Mouse (Mus musculus): ENCODE measurements around the gene Cadps. TPM values are rescaled to one million over a fixed set of nuclear protein-coding genes. Genes with fewer than 3 reads are reported as not detected.
A peak's percentile ranks its signal among the peaks of the same experiment; 100 is the strongest.

The Cadps gene
- polyA plus RNA-seq, 1 experiment = 187 TPM

DNA sequence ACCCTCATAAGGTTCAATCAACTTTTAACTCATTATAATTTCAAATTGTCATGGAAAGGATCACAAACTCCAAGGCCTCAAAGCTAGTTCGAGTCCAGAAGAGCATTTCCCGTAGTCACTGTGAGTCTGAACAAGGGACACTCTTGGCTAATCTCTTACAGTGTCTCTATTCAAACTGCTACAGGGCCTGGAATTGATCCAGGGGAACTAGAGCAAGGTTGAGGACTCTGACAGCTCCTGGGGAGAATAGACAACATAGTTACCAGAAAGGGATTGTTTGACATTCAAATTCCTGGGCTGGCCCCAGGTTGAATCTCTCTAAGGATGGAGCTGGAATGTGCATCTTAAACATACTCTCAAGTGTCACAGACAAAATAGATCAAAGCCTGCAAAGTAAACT is 118.4 kb downstream of the Cadps start:
- Histone ChIP-seq H3K4me1 (ENCODE audit: control insufficient read depth, insufficient read depth, low read length) (no peaks in the 10 kb centered on the region; the same call in 1 of the 2 replicates), H3K4me3 (ENCODE audit: insufficient read depth, low read length) (no peak overlapping the region)
- TF ChIP-seq CTCF (IDR thresholded peaks at IDR 0.05; ENCODE audit: extremely low read depth, insufficient read depth, low read length) (no peak), POLR2A (IDR thresholded peaks at IDR 0.05; ENCODE audit: extremely low read depth, insufficient read depth, low read length) (no peak)

DNA sequence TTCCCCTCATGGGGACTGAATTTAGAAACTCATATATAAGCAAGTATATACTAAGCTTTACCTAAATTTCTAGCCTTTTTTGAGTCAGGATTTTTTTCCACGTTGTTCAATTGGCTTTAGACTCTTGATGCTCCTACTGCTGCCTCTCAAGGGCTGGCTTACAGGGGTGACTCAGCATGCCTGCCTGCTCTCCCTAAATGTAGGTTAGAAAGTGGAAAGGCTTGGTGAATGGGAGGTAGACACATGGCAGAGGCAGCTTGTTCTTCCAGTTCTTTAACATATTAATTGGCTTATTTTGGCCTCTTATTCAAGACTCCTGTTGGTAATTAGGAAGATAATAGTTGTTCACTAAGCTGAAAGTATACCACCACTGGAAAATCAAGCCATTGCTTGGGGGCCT is 132.7 kb downstream of the Cadps start:
- TF ChIP-seq CTCF (IDR thresholded peaks at IDR 0.05; ENCODE audit: extremely low read depth, insufficient read depth, low read length) = no peak
- no peak for TF ChIP-seq POLR2A (IDR thresholded peaks at IDR 0.05; ENCODE audit: extremely low read depth, insufficient read depth, low read length)
- Histone ChIP-seq H3K27ac (ENCODE audit: insufficient read depth, low read length) (no peak overlapping the region), H3K4me1 (ENCODE audit: control insufficient read depth, insufficient read depth, low read length) (no peaks in the 10 kb centered on the region; the same call in 1 of the 2 replicates), H3K4me3 (ENCODE audit: insufficient read depth, low read length) (no peak overlapping the region)

More for the DNA sequence above, 118.4 kb downstream of the Cadps start:
- H3K27ac ChIP-seq (ENCODE audit: insufficient read depth, low read length) = no peak overlapping the region

- H3K4me1 ChIP-seq (ENCODE audit: control insufficient read depth, insufficient read depth, low read length) = peaks cover 6% of the 10 kb centered on the region
- no peak overlapping the region for H3K27ac ChIP-seq (ENCODE audit: insufficient read depth, low read length)
- TF ChIP-seq CTCF (IDR thresholded peaks at IDR 0.05; ENCODE audit: extremely low read depth, insufficient read depth, low read length) (no peak), POLR2A (IDR thresholded peaks at IDR 0.05; ENCODE audit: extremely low read depth, insufficient read depth, low read length) (no peak)
- no peak overlapping the region for H3K4me3 ChIP-seq (ENCODE audit: insufficient read depth, low read length)
Measured at GRCm38 (mm10) chr14:12685015-12685414, 137.9 kb downstream of the Cadps start.

DNA sequence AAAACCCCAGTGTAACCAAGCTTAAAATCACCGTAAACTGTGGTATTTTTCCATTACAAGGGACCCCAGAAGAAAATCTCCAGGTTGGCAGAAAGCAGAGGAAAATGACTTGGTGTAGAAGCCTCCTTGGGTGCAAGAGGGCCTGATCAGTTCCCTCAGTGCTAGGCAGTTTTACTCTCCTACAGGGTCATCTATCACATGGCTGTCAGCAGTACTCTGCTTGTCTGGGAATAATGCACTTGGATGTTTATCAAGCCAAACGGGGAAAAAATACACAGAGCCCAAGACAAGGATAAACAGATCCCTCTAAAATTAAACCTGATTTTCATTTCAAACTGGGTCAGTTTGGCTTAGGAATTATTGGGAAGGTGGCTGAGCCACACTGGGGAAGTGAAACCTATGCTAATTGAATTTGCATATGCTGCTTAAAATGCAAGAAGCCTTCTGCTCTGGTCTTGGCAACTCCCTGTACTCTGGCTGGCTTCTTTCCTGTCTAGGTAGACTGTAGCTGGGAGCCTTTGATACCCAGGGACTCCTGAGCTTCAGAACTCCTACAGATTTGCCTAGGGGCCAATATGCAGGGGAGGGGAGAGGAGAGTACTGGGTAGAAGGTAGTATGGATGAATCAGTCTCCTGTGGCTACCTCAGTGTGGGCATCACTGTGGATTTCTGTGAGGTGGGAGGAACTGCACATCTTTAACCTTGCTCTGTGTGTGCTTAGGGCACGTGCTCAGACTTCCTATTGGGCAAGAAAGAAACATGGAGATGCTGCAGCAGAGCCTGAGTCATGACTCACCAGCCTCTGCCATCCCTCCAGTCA is 141.8 kb downstream of the Cadps start:
- Histone ChIP-seq H3K4me1 (ENCODE audit: control insufficient read depth, insufficient read depth, low read length) (peaks cover 6% of the 10 kb centered on the region), H3K4me3 (ENCODE audit: insufficient read depth, low read length) (no peak overlapping the region), H3K27ac (ENCODE audit: insufficient read depth, low read length) (peak overlapping the region; percentile 41; the same call in 1 of the 2 replicates)
- TF ChIP-seq POLR2A (IDR thresholded peaks at IDR 0.05; ENCODE audit: extremely low read depth, insufficient read depth, low read length) (no peak), CTCF (IDR thresholded peaks at IDR 0.05; ENCODE audit: extremely low read depth, insufficient read depth, low read length) (no peak)

GRCm38 (mm10) chr14:12661430-12661829 is 161.4 kb downstream of the Cadps start:
- peaks cover 3% of the 10 kb centered on the region; the same call in 1 of the 2 replicates for H3K4me1 ChIP-seq (ENCODE audit: control insufficient read depth, insufficient read depth, low read length)
- H3K27ac ChIP-seq (ENCODE audit: insufficient read depth, low read length) = no peak overlapping the region
- no peak for TF ChIP-seq POLR2A (IDR thresholded peaks at IDR 0.05; ENCODE audit: extremely low read depth, insufficient read depth, low read length)
- TF ChIP-seq CTCF (IDR thresholded peaks at IDR 0.05; ENCODE audit: extremely low read depth, insufficient read depth, low read length) = no peak
- H3K4me3 ChIP-seq (ENCODE audit: insufficient read depth, low read length) = no peak overlapping the region

- TF ChIP-seq CTCF (IDR thresholded peaks at IDR 0.05; ENCODE audit: extremely low read depth, insufficient read depth, low read length) = no peak
- TF ChIP-seq POLR2A (IDR thresholded peaks at IDR 0.05; ENCODE audit: extremely low read depth, insufficient read depth, low read length) = no peak
- H3K4me3 ChIP-seq (ENCODE audit: insufficient read depth, low read length) = no peak overlapping the region
- H3K27ac ChIP-seq (ENCODE audit: insufficient read depth, low read length) = no peak overlapping the region
- H3K4me1 ChIP-seq (ENCODE audit: control insufficient read depth, insufficient read depth, low read length) = peaks cover 3% of the 10 kb centered on the region; the same call in 1 of the 2 replicates
Measured at GRCm38 (mm10) chr14:12657351-12657750, 165.5 kb downstream of the Cadps start.

GRCm38 (mm10) chr14:12642868-12643512 is 179.9 kb downstream of the Cadps start:
- Histone ChIP-seq H3K4me1 (ENCODE audit: control insufficient read depth, insufficient read depth, low read length) (no peaks in the 10 kb centered on the region), H3K4me3 (ENCODE audit: insufficient read depth, low read length) (no peak overlapping the region), H3K27ac (ENCODE audit: insufficient read depth, low read length) (no peak overlapping the region)
- no peak for TF ChIP-seq CTCF (IDR thresholded peaks at IDR 0.05; ENCODE audit: extremely low read depth, insufficient read depth, low read length)
- TF ChIP-seq POLR2A (IDR thresholded peaks at IDR 0.05; ENCODE audit: extremely low read depth, insufficient read depth, low read length) = no peak

DNA sequence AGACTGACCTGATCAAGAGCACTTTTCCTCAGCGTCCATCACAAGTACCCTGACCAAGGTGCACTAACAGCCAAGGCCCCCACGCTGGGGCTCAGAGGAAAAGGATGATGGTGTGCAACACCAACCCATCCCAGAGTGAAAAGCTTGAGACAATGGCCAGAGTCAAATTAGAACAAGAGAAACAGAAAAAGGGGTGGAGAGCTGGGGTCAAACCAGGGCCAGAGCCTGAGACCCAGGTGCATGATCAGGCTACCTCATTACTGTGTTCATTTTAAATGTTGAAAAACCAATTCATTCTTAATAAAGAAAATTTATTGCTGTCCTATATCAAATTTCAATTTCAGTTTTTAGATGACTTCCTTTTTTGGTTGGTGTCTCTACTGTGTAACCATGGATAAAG is 184.1 kb downstream of the Cadps start:
- H3K4me3 ChIP-seq (ENCODE audit: insufficient read depth, low read length) = no peak overlapping the region
- no peak overlapping the region for H3K27ac ChIP-seq (ENCODE audit: insufficient read depth, low read length)
- TF ChIP-seq POLR2A (IDR thresholded peaks at IDR 0.05; ENCODE audit: extremely low read depth, insufficient read depth, low read length) (no peak), CTCF (IDR thresholded peaks at IDR 0.05; ENCODE audit: extremely low read depth, insufficient read depth, low read length) (no peak)
- no peaks in the 10 kb centered on the region for H3K4me1 ChIP-seq (ENCODE audit: control insufficient read depth, insufficient read depth, low read length)

- no peak overlapping the region for H3K4me3 ChIP-seq (ENCODE audit: insufficient read depth, low read length)
- no peak overlapping the region for H3K27ac ChIP-seq (ENCODE audit: insufficient read depth, low read length)
- TF ChIP-seq POLR2A (IDR thresholded peaks at IDR 0.05; ENCODE audit: extremely low read depth, insufficient read depth, low read length) = no peak
- no peak for TF ChIP-seq CTCF (IDR thresholded peaks at IDR 0.05; ENCODE audit: extremely low read depth, insufficient read depth, low read length)
- peaks cover 2% of the 10 kb centered on the region for H3K4me1 ChIP-seq (ENCODE audit: control insufficient read depth, insufficient read depth, low read length)
Measured at GRCm38 (mm10) chr14:12637121-12637754, 185.6 kb downstream of the Cadps start.
